Mouse (Mus musculus) embryonic fibroblast, embryonic 13.5 days (primary cell): ENCODE measurements around the gene Isx. TPM values are rescaled to one million over a fixed set of nuclear protein-coding genes. Genes with fewer than 3 reads are reported as not detected.

ENCODE experiments used
- H3K27ac ChIP-seq: 2 replicates; pipeline ENCODE4 v1.5.1; 2012; ENCODE audit warnings: low read length, control low read depth, inconsistent platforms; ENCODE audit not compliant: insufficient read depth
- H3K4me1 ChIP-seq: 2 replicates; pipeline ENCODE4 v1.6.1; 2011; ENCODE audit warnings: low read length; ENCODE audit not compliant: control insufficient read depth, insufficient read depth
- H3K4me3 ChIP-seq: 2 replicates; pipeline ENCODE4 v1.5.1; 2011; ENCODE audit warnings: mild to moderate bottlenecking, control low read depth, low read length; ENCODE audit not compliant: insufficient read depth
- CTCF ChIP-seq: IDR thresholded peaks from 2 replicates; pipeline ENCODE4 v1.5.1; 2011; ENCODE audit warnings: mild to moderate bottlenecking, control low read depth, low read length, moderate library complexity, borderline replicate concordance; ENCODE audit not compliant: insufficient read depth
- POLR2A ChIP-seq: IDR thresholded peaks from 2 replicates; pipeline ENCODE4 v1.6.1; 2011; ENCODE audit warnings: low read depth, mild to moderate bottlenecking, control low read depth, low read length, moderate library complexity
- polyA plus RNA-seq: library from polyadenylated mRNA; stranded (reverse); fragments of >200 nt; gene quantifications from 2 replicates; pipeline ENCODE4 v1.2.4, GENCODE M21; 2011; ENCODE audit warnings: low read depth; ENCODE audit not compliant: missing spikeins, insufficient read length

Isx gene
- polyA plus RNA-seq, 1 experiment = not detected

GRCm38 (mm10) chr8:74855341-74855740 lies 17.6 kb upstream of the Isx start:
- TF ChIP-seq CTCF (no peak), POLR2A (no peak)
- Histone ChIP-seq H3K4me1 (no peaks in the 10 kb centered on the region), H3K27ac (no peak overlapping the region), H3K4me3 (no peak overlapping the region)

GRCm38 (mm10) chr8:74859241-74859640 lies 13.7 kb upstream of the Isx start:
- TF ChIP-seq CTCF = no peak
- TF ChIP-seq POLR2A = no peak
- Histone ChIP-seq H3K27ac (no peak overlapping the region), H3K4me1 (no peaks in the 10 kb centered on the region), H3K4me3 (no peak overlapping the region)

GRCm38 (mm10) chr8:74860449-74860848 lies 12.5 kb upstream of the Isx start:
- TF ChIP-seq CTCF = no peak
- TF ChIP-seq POLR2A = no peak

GRCm38 (mm10) chr8:74862598-74862997 lies 10.4 kb upstream of the Isx start:
- Histone ChIP-seq H3K4me3 (no peak overlapping the region), H3K4me1 (no peaks in the 10 kb centered on the region)
- TF ChIP-seq POLR2A = no peak
- TF ChIP-seq CTCF = no peak

More at GRCm38 (mm10) chr8:74860449-74860848, 12.5 kb upstream of the Isx start:
- Histone ChIP-seq H3K4me1 (no peaks in the 10 kb centered on the region), H3K27ac (no peak overlapping the region), H3K4me3 (no peak overlapping the region)

GRCm38 (mm10) chr8:74870346-74870949 lies 2.5 kb upstream of the Isx start:
- H3K4me1 ChIP-seq = no peaks in the 10 kb centered on the region
- H3K27ac ChIP-seq = no peak overlapping the region
- TF ChIP-seq CTCF = no peak
- no peak for TF ChIP-seq POLR2A
- H3K4me3 ChIP-seq = no peak overlapping the region

More at GRCm38 (mm10) chr8:74862598-74862997, 10.4 kb upstream of the Isx start:
- H3K27ac ChIP-seq = no peak overlapping the region

- no peaks in the 10 kb centered on the region for H3K4me1 ChIP-seq
- H3K27ac ChIP-seq = no peak overlapping the region
- no peak for TF ChIP-seq CTCF
- no peak for TF ChIP-seq POLR2A
- no peak overlapping the region for H3K4me3 ChIP-seq
Measured at GRCm38 (mm10) chr8:74871686-74872085, 1.3 kb upstream of the Isx start.

- no peak overlapping the region for H3K27ac ChIP-seq
- H3K4me1 ChIP-seq = no peaks in the 10 kb centered on the region
- TF ChIP-seq CTCF = no peak
- TF ChIP-seq POLR2A = no peak
- no peak overlapping the region for H3K4me3 ChIP-seq
Measured at GRCm38 (mm10) chr8:74872151-74872823, 686 bp upstream of the Isx start.

GRCm38 (mm10) chr8:74874565-74874964 lies 1.6 kb downstream of the Isx start:
- no peak for TF ChIP-seq CTCF
- no peak for TF ChIP-seq POLR2A
- H3K4me1 ChIP-seq = no peaks in the 10 kb centered on the region
- H3K4me3 ChIP-seq = no peak overlapping the region
- H3K27ac ChIP-seq = no peak overlapping the region

GRCm38 (mm10) chr8:74878637-74879036 lies 5.7 kb downstream of the Isx start:
- no peaks in the 10 kb centered on the region for H3K4me1 ChIP-seq
- no peak overlapping the region for H3K27ac ChIP-seq
- TF ChIP-seq CTCF (no peak), POLR2A (no peak)

GRCm38 (mm10) chr8:74888763-74889162 lies 15.8 kb downstream of the Isx start:
- no peaks in the 10 kb centered on the region for H3K4me1 ChIP-seq
- no peak overlapping the region for H3K27ac ChIP-seq
- TF ChIP-seq CTCF = no peak
- no peak overlapping the region for H3K4me3 ChIP-seq

More at GRCm38 (mm10) chr8:74878637-74879036, 5.7 kb downstream of the Isx start:
- no peak overlapping the region for H3K4me3 ChIP-seq
